Mouse (Mus musculus): ENCODE results near the gene Saysd1. TPM values are rescaled to one million over a fixed set of nuclear protein-coding genes. Genes with fewer than 3 reads are reported as not detected.

Gene Saysd1
- polyA plus RNA-seq, 1 experiment from 2014 or later: 21.5 TPM

DNA sequence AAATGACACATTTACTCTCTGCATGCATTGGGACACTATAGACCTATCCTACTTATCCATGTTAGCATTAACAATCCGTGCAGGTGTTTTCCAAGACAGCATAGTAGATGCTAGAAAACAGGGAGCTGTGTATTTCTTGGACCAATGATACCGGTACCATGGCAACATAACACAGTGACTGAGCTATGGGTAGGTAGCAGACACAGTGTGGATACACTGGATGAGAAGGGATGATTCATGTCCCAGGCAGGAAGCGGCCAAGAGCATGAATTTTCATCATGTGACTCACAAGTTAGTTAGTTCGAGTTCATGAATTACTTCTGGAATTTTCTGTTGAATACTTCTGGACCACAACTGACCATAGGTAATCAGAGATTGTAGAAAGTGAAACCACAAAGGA is 16.6 kb upstream of the Saysd1 start:
- Histone ChIP-seq H3K4me2 (ENCODE audit: low read depth, low read length) (no peak overlapping the region), H3K4me1 (ENCODE audit: control insufficient read depth, insufficient read depth, low read length) (peaks cover 21% of the 10 kb centered on the region), H3K27me3 (replicated peaks; ENCODE audit: control insufficient read depth, insufficient read depth, low read length) (no peaks in the 10 kb centered on the region), H3K4me3 (ENCODE audit: low read length) (no peak overlapping the region), H3K9me3 (ENCODE audit: control insufficient read depth, low read length) (no peaks in the 10 kb centered on the region), H3K9ac (ENCODE audit: low read depth, low read length) (no peak overlapping the region), H3K36me3 (ENCODE audit: control insufficient read depth, insufficient read depth, low read length) (no peaks in the 10 kb centered on the region), H3K27ac (ENCODE audit: low read length) (no peak overlapping the region)
- no peak for ATAC-seq
- WGBS: 81% methylated on average over 4 of the region's 4 CpGs

DNA sequence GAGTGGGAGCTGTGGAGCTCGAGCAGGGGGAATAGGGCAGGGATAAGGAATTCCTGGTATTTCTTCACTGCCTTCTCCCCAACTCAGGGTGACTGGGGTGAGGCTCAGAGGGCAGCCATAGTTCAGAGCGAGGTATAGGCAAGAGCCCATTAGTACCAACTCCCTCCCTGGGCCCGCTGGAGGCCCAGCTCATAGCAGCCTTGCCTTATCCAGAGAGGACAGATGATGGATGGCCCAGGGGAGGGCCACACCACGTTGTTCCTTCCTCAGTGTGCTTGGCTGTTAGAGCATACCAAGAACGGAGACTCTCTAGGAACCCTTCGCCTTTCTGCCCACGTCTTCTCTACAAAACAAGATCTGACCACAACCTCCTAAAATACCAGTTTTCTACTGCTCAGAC is 15.9 kb upstream of the Saysd1 start:
- Histone ChIP-seq H3K36me3 (ENCODE audit: control insufficient read depth, insufficient read depth, low read length) (no peaks in the 10 kb centered on the region), H3K4me3 (ENCODE audit: low read length) (no peak overlapping the region), H3K4me1 (ENCODE audit: control insufficient read depth, insufficient read depth, low read length) (peaks cover 19% of the 10 kb centered on the region), H3K27me3 (replicated peaks; ENCODE audit: control insufficient read depth, insufficient read depth, low read length) (no peaks in the 10 kb centered on the region), H3K9me3 (ENCODE audit: control insufficient read depth, low read length) (no peaks in the 10 kb centered on the region), H3K27ac (ENCODE audit: low read length) (no peak overlapping the region), H3K4me2 (ENCODE audit: low read depth, low read length) (no peak overlapping the region), H3K9ac (ENCODE audit: low read depth, low read length) (no peak overlapping the region)
- ATAC-seq: no peak
- whole genome bisulfite sequencing: 50% methylated on average over 7 of the region's 7 CpGs

DNA sequence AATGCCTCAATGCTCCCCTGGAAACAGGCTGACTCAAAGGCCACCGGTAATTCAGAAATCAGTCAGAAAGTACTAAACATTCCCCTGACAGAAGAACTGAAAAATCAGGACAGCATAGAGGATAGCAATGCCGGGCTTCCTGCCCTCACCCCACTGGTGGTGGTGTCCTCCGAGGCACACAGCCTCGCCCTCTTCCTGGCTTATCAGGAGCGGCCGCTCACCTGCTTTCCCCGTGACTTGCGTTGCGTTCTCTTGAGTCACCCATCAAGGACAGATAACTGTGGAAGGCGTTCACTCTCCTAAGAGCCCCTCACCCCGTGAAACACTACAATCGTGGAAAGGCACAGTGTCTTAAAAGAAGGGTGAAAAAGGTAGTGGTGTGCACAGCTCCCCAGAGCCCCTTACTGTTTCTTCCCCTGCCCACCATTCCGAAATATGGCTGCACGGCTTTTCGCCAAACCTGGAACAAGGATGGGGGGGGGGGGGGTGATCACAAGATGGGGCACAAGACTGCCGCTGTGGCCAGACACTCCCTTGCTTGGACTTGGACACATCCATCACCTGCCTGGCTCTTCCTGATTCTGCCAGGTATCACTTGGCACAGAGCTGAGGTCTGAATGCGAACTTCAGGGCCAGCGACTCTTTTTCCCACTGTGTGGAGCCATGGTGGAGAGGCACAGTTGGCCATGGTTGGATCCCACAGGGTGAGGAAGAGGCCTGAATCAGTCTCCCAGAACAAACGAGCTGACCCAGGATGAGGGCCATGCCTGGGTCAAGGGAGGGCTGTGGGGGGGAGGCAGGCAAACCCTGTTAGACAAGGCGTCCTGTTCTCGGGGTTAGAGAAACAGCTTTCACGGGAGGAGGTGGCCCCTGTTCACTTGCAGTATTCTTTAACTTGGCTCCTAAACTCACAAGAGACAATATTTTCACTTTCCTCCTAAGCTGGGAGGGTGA is 11.1 kb upstream of the Saysd1 start:
- Histone ChIP-seq H3K4me2 (ENCODE audit: low read depth, low read length) (no peak overlapping the region), H3K27me3 (replicated peaks; ENCODE audit: control insufficient read depth, insufficient read depth, low read length) (no peaks in the 10 kb centered on the region), H3K27ac (ENCODE audit: low read length) (peak overlapping the region; percentile 44; the same call in 1 of the 2 replicates), H3K4me1 (ENCODE audit: control insufficient read depth, insufficient read depth, low read length) (peaks cover 15% of the 10 kb centered on the region), H3K9me3 (ENCODE audit: control insufficient read depth, low read length) (no peaks in the 10 kb centered on the region), H3K4me3 (ENCODE audit: low read length) (no peak overlapping the region), H3K36me3 (ENCODE audit: control insufficient read depth, insufficient read depth, low read length) (no peaks in the 10 kb centered on the region), H3K9ac (ENCODE audit: low read depth, low read length) (no peak overlapping the region)
- 68% methylated on average over 22 of the region's 22 CpGs for WGBS
- ATAC-seq: peak; percentile 84

DNA sequence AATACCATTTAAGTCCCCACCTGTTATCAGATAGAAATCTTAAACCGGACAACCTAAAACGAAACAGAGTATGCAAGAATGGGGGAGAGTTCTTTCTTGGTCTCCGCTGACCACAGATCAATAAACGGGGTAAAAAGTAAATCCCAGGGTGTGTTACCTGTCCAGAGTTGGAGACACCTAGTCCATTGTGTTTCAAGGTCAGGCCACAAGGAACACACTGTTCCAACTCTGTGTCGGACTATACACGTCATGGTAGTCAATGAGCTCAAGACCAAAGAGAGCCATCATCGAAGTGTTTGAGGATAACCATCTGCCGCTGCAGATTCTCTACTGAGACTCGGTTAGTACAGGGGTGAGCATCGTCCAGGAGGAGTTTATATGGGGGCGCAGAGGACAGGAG is 10.2 kb upstream of the Saysd1 start:
- H3K36me3 ChIP-seq (ENCODE audit: control insufficient read depth, insufficient read depth, low read length): no peaks in the 10 kb centered on the region
- no peaks in the 10 kb centered on the region for H3K9me3 ChIP-seq (ENCODE audit: control insufficient read depth, low read length)
- H3K4me2 ChIP-seq (ENCODE audit: low read depth, low read length): no peak overlapping the region
- peak overlapping the region; percentile 34; the same call in 1 of the 2 replicates for H3K27ac ChIP-seq (ENCODE audit: low read length)
- ATAC-seq: no peak
- H3K9ac ChIP-seq (ENCODE audit: low read depth, low read length): no peak overlapping the region
- no peak overlapping the region for H3K4me3 ChIP-seq (ENCODE audit: low read length)
- 78% methylated on average over 11 of the region's 11 CpGs for WGBS
- H3K4me1 ChIP-seq (ENCODE audit: control insufficient read depth, insufficient read depth, low read length): peaks cover 15% of the 10 kb centered on the region
- no peaks in the 10 kb centered on the region for H3K27me3 ChIP-seq (replicated peaks; ENCODE audit: control insufficient read depth, insufficient read depth, low read length)

DNA sequence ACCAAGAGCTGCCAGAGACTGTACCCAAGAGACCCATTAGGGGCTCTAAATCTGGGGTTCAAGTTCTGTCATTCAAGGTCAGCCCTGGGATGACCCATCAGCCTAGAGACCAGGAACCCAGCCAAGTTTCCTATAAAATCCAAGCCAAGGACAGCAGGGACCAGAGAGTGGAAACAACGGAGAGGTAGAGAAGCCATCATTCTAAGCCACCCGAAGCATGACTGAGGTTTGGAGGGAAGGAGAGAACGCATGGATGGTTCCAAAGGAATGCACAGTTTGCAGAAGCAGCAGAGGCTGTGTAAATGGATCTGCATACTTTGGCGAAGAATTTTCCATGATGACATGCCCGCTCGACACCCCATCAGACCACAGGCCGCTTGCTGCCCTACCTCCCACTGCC is 9.5 kb upstream of the Saysd1 start:
- no peak for ATAC-seq
- 89% methylated on average over 7 of the region's 7 CpGs for WGBS

DNA sequence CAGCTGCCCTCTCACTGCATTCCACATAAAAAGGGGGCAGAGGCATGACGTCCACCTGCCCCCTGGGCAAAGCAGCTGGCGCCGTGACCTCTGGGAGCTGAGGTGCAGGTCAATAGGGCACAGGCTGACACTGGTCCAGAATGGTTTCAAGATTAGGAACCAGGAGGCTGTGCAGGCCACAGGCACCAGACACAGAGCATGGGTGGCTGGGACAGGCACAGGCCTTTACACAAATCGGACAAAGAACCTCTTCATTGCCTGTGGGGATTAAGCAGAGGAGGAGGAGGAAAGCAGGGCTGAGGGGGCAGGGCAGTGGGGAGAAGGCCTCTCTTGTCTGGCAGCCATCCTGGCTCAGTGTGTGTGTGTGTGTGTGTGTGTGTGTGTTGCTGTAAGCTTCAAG is 5.8 kb upstream of the Saysd1 start:
- peaks cover 13% of the 10 kb centered on the region; the same call in 1 of the 2 replicates for H3K4me1 ChIP-seq (ENCODE audit: control insufficient read depth, insufficient read depth, low read length)
- H3K4me2 ChIP-seq (ENCODE audit: low read depth, low read length): no peak overlapping the region
- H3K36me3 ChIP-seq (ENCODE audit: control insufficient read depth, insufficient read depth, low read length): no peaks in the 10 kb centered on the region
- H3K9me3 ChIP-seq (ENCODE audit: control insufficient read depth, low read length): no peaks in the 10 kb centered on the region
- ATAC-seq: no peak
- H3K27ac ChIP-seq (ENCODE audit: low read length): no peak overlapping the region; the same call in 1 of the 2 replicates
- H3K4me3 ChIP-seq (ENCODE audit: low read length): no peak overlapping the region
- H3K9ac ChIP-seq (ENCODE audit: low read depth, low read length): no peak overlapping the region
- no peaks in the 10 kb centered on the region for H3K27me3 ChIP-seq (replicated peaks; ENCODE audit: control insufficient read depth, insufficient read depth, low read length)
- WGBS: 53% methylated on average over 4 of the region's 4 CpGs

More for the DNA sequence above, 9.5 kb upstream of the Saysd1 start:
- Histone ChIP-seq H3K9me3 (ENCODE audit: control insufficient read depth, low read length) (no peaks in the 10 kb centered on the region), H3K36me3 (ENCODE audit: control insufficient read depth, insufficient read depth, low read length) (no peaks in the 10 kb centered on the region), H3K27ac (ENCODE audit: low read length) (no peak overlapping the region), H3K4me3 (ENCODE audit: low read length) (no peak overlapping the region), H3K4me2 (ENCODE audit: low read depth, low read length) (no peak overlapping the region), H3K27me3 (replicated peaks; ENCODE audit: control insufficient read depth, insufficient read depth, low read length) (no peaks in the 10 kb centered on the region), H3K4me1 (ENCODE audit: control insufficient read depth, insufficient read depth, low read length) (peaks cover 15% of the 10 kb centered on the region), H3K9ac (ENCODE audit: low read depth, low read length) (no peak overlapping the region)

DNA sequence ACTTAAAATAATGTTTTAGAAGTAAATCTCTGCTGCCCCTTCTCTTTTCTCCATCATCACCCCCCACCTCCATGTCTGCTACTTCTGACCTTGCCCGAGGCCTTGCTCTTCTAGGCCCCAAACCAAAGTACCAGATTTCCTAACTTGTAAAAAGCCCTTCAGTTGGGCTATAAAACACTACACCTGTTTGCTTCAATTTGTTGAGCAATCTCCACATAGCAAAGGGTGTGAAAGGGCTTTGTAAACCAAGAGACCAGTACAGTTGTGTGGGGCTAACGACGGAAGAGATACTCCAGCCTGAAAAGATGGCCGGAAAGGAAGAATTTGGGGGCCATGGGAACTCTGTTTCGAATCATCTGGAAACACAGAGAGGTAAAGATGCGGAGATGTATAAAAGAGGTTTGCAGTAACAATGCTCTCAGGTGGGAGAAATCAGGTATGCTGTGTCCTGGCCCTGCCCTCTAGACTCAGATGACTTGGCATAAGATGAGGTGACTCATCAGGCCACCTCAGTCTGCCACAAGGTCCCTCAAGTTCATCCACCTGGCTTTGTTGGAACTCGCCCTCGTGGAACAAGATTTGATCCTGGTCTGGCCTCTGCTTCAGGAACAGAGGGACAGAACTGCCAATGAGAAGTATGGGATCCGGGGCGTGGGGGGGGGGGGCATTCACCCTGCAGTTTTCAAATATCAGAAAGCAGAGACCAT is 3.2 kb downstream of the Saysd1 start:
- no peaks in the 10 kb centered on the region for H3K9me3 ChIP-seq (ENCODE audit: control insufficient read depth, low read length)
- H3K27me3 ChIP-seq (replicated peaks; ENCODE audit: control insufficient read depth, insufficient read depth, low read length): no peaks in the 10 kb centered on the region
- no peak overlapping the region for H3K4me3 ChIP-seq (ENCODE audit: low read length)
- 70% methylated on average over 10 of the region's 10 CpGs for WGBS
- H3K4me2 ChIP-seq (ENCODE audit: low read depth, low read length): no peak overlapping the region
- peak overlapping the region; percentile 42 for H3K27ac ChIP-seq (ENCODE audit: low read length)
- H3K9ac ChIP-seq (ENCODE audit: low read depth, low read length): no peak overlapping the region
- H3K36me3 ChIP-seq (ENCODE audit: control insufficient read depth, insufficient read depth, low read length): no peaks in the 10 kb centered on the region
- ATAC-seq: peak; percentile 73
- H3K4me1 ChIP-seq (ENCODE audit: control insufficient read depth, insufficient read depth, low read length): peaks cover 4% of the 10 kb centered on the region; the same call in 1 of the 2 replicates

DNA sequence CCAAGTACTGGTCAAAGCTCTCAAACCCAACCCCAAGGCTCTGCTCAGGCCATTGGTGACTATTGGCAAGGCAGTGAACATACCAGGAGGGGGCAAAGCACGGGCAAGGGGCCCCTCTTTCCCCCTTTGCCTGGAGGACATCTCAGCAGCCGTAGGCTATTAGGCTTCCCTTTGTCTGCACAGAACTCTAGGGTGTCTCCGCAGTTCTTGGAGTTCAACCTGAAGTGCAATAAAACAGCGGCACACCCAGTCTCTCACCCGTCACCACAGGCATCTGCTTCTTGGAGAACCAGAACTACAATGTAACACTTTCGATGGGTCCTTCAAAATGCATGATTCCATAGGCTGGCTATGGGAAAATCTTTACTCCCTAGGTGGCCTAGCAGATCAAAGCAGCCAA is 10.2 kb downstream of the Saysd1 start:
- no peak overlapping the region for H3K9ac ChIP-seq (ENCODE audit: low read depth, low read length)
- H3K9me3 ChIP-seq (ENCODE audit: control insufficient read depth, low read length): no peaks in the 10 kb centered on the region
- H3K4me1 ChIP-seq (ENCODE audit: control insufficient read depth, insufficient read depth, low read length): peaks cover 11% of the 10 kb centered on the region
- peak; percentile 95 for ATAC-seq
- H3K27me3 ChIP-seq (replicated peaks; ENCODE audit: control insufficient read depth, insufficient read depth, low read length): no peaks in the 10 kb centered on the region
- no peaks in the 10 kb centered on the region for H3K36me3 ChIP-seq (ENCODE audit: control insufficient read depth, insufficient read depth, low read length)
- H3K4me2 ChIP-seq (ENCODE audit: low read depth, low read length): no peak overlapping the region
- WGBS: 62% methylated on average over 6 of the region's 6 CpGs
- no peak overlapping the region for H3K4me3 ChIP-seq (ENCODE audit: low read length)
- H3K27ac ChIP-seq (ENCODE audit: low read length): peak overlapping the region; percentile 43; the same call in 1 of the 2 replicates

DNA sequence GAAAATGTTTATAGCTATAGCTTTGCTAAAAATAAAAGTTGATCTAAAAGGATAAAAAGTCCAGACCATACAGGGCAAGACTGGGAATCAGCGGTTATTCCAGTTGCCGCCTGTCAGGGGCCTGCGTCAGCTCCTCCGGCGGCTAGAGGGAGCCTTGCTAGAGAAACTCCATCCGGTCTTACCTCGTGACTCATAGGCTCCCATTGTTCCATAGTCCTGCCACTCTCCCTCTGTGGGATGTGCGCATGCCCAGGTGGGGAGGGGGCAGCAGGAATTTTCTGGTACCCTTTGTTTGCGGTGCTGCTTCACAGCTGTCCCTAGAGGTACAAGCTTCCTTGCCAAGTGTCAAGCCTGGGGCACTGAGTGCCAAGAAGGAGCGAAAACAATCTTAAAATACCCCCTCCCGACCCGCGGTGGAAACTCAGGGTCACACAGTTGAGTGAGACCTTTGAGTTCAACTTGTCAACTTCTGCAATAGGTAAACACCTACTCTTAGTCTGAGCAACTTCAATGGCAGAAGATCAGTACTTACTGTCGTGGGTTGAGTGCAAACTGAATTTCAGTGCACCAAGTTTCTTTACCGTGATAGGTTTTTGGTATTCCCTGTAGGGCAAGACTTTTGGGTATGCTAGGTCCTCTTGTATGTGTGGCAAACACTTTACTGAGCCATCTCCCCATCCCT is 10.8 kb downstream of the Saysd1 start:
- no peak overlapping the region for H3K9ac ChIP-seq (ENCODE audit: low read depth, low read length)
- no peaks in the 10 kb centered on the region for H3K36me3 ChIP-seq (ENCODE audit: control insufficient read depth, insufficient read depth, low read length)
- no peaks in the 10 kb centered on the region for H3K27me3 ChIP-seq (replicated peaks; ENCODE audit: control insufficient read depth, insufficient read depth, low read length)
- 80% methylated on average over 15 of the region's 15 CpGs for WGBS
- H3K4me1 ChIP-seq (ENCODE audit: control insufficient read depth, insufficient read depth, low read length): peaks cover 11% of the 10 kb centered on the region
- H3K4me2 ChIP-seq (ENCODE audit: low read depth, low read length): no peak overlapping the region
- no peaks in the 10 kb centered on the region for H3K9me3 ChIP-seq (ENCODE audit: control insufficient read depth, low read length)
- no peak overlapping the region for H3K4me3 ChIP-seq (ENCODE audit: low read length)
- H3K27ac ChIP-seq (ENCODE audit: low read length): peak overlapping the region; percentile 43; the same call in 1 of the 2 replicates
- ATAC-seq: peak; percentile 56
